Mouse (Mus musculus) liver, embryonic 14.5 days (tissue): Measurements from ENCODE around the gene Ptprs.

Experiments
- CTCF ChIP-seq: IDR thresholded peaks from 2 replicates; pipeline ENCODE4 v1.5.1; 2016; ENCODE audit warnings: antibody characterized with exemption, low read depth, control low read depth
- EP300 ChIP-seq: IDR thresholded peaks from 2 replicates; pipeline ENCODE4 v1.6.1; 2016; ENCODE audit warnings: antibody characterized with exemption, low read depth

- no peak for TF ChIP-seq CTCF
- no peak for TF ChIP-seq EP300
Observed at GRCm38 (mm10) chr17:56396051-56396450, 80.2 kb downstream of the Ptprs start.
